Mouse (Mus musculus) CH12.LX (cell line): ENCODE measurements around the gene Sept8.

ENCODE experiments used
- ELF1 ChIP-seq: IDR thresholded peaks from 2 replicates; pipeline ENCODE4 v1.6.1; 2014; ENCODE audit warnings: low read depth, mild to moderate bottlenecking, inconsistent platforms, low read length, improper control_type of control experiment
- POLR2A ChIP-seq: IDR thresholded peaks from 2 replicates; pipeline ENCODE4 v1.6.1; 2011; ENCODE audit warnings: low read depth, mild to moderate bottlenecking, improper control_type of control experiment, low read length

GRCm38 (mm10) chr11:53505026-53505663 is 13.9 kb upstream of the Sept8 start:
- no peak for TF ChIP-seq POLR2A
- no peak for TF ChIP-seq ELF1
